Mouse (Mus musculus): Measurements from ENCODE around the gene Yjefn3.

GRCm38 (mm10) chr8:69912478-69913074, 10.1 kb upstream of the Yjefn3 start:
- TF ChIP-seq POLR2A (IDR thresholded peaks at IDR 0.05; ENCODE audit: low read depth, low read length) (no peak), CTCF (conservative IDR thresholded peaks at IDR 0.05; ENCODE audit: insufficient read depth, insufficient read length, low read depth, low read length) (no peak)
